Mouse (Mus musculus) activated CD4-positive, CD25-positive, alpha-beta regulatory T cell, adult 4 months (primary cell): ENCODE results near the gene Abcc8. TPM values are rescaled to one million over a fixed set of nuclear protein-coding genes. Genes with fewer than 3 reads are reported as not detected.

Experiments
- ATAC-seq: one replicate; pipeline ENCODE4 v1.8.0; 2017
- polyA plus RNA-seq, 2 experiments: library from polyadenylated mRNA; unstranded; fragments of 100-300 nt; shearing (Covaris generic); gene quantifications; one replicate each; pipeline ENCODE4 v1.2.1; 2017

Abcc8 gene
- polyA plus RNA-seq, 2 experiments from 2014 or later, result not detected

GRCm38 (mm10) chr7:46154498-46155488, 25.0 kb downstream of the Abcc8 start:
- ATAC-seq, result no peak

GRCm38 (mm10) chr7:46152819-46153351, 26.9 kb downstream of the Abcc8 start:
- no peak for ATAC-seq

GRCm38 (mm10) chr7:46147417-46147816, 32.4 kb downstream of the Abcc8 start:
- no peak for ATAC-seq

- no peak for ATAC-seq
Measured at GRCm38 (mm10) chr7:46146675-46147308, 33.0 kb downstream of the Abcc8 start.

GRCm38 (mm10) chr7:46144061-46144460, 35.8 kb downstream of the Abcc8 start:
- no peak for ATAC-seq

GRCm38 (mm10) chr7:46138329-46138930, 41.4 kb downstream of the Abcc8 start:
- ATAC-seq, result no peak

GRCm38 (mm10) chr7:46133858-46134257, 46.0 kb downstream of the Abcc8 start:
- ATAC-seq, result no peak

- no peak for ATAC-seq
Measured at GRCm38 (mm10) chr7:46132229-46132628, 47.6 kb downstream of the Abcc8 start.

GRCm38 (mm10) chr7:46131806-46132205, 48.0 kb downstream of the Abcc8 start:
- no peak for ATAC-seq

- ATAC-seq, result no peak
Measured at GRCm38 (mm10) chr7:46131266-46131665, 48.6 kb downstream of the Abcc8 start.

- no peak for ATAC-seq
Measured at GRCm38 (mm10) chr7:46130723-46131122, 49.1 kb downstream of the Abcc8 start.

GRCm38 (mm10) chr7:46129463-46130179, 50.2 kb downstream of the Abcc8 start:
- ATAC-seq, result no peak

GRCm38 (mm10) chr7:46128196-46128595, 51.6 kb downstream of the Abcc8 start:
- ATAC-seq, result no peak

- no peak for ATAC-seq
Measured at GRCm38 (mm10) chr7:46125340-46125739, 54.5 kb downstream of the Abcc8 start.

GRCm38 (mm10) chr7:46124460-46124859, 55.4 kb downstream of the Abcc8 start:
- ATAC-seq, result no peak

GRCm38 (mm10) chr7:46122964-46123363, 56.9 kb downstream of the Abcc8 start:
- ATAC-seq, result no peak

GRCm38 (mm10) chr7:46117035-46117434, 62.8 kb downstream of the Abcc8 start:
- no peak for ATAC-seq

- ATAC-seq, result no peak
Measured at GRCm38 (mm10) chr7:46116118-46116581, 63.7 kb downstream of the Abcc8 start.

GRCm38 (mm10) chr7:46113435-46113834, 66.4 kb downstream of the Abcc8 start:
- ATAC-seq, result no peak

GRCm38 (mm10) chr7:46111938-46112337, 67.9 kb downstream of the Abcc8 start:
- no peak for ATAC-seq

- ATAC-seq, result no peak
Measured at GRCm38 (mm10) chr7:46111212-46111817, 68.5 kb downstream of the Abcc8 start.

- no peak for ATAC-seq
Measured at GRCm38 (mm10) chr7:46110079-46110478, 69.8 kb downstream of the Abcc8 start.
